Mouse (Mus musculus): ENCODE results near the gene Bmp4. TPM values are rescaled to one million over a fixed set of nuclear protein-coding genes. Genes with fewer than 3 reads are reported as not detected.

Bmp4 gene
- polyA plus RNA-seq, 1 experiment from 2014 or later = 3.6 TPM

DNA sequence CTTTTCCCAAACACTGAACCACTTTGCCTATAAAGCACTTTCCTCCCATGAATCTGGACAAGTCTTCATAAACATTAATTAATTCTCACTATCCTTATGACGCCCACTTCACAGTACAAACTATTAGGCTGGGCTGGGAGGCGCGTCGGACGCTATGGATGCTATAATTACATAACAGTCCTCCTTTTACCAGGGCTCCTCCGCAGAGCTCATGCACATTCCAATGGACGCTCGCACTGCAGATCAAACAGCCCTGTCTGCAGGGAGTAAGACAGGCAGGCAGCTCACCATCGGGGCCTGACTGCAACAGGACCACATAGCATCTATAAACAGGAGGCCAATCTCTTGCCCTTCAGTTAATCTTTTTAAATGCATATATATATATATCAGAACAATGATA, 18.0 kb downstream of the Bmp4 start:
- Histone ChIP-seq H3K4me3 (replicated peaks; ENCODE audit: low read length) (no peak overlapping the region), H3K27me3 (ENCODE audit: control insufficient read depth, insufficient read depth, low read length) (no peaks in the 10 kb centered on the region), H3K36me3 (replicated peaks; ENCODE audit: control insufficient read depth, insufficient read depth) (no peaks in the 10 kb centered on the region), H3K4me1 (replicated peaks; ENCODE audit: control insufficient read depth, insufficient read depth, low read length) (no peaks in the 10 kb centered on the region), H3K27ac (no peak overlapping the region), H3K9ac (no peak overlapping the region), H3K9me3 (ENCODE audit: control insufficient read depth, low read length) (no peaks in the 10 kb centered on the region), H3K4me2 (replicated peaks) (no peak overlapping the region)
- 46% methylated on average over 9 of the region's 9 CpGs for WGBS
- DNase-seq (ENCODE audit: low spot score) (no peak), ATAC-seq (ENCODE audit: low FRiP score) (no peak)

DNA sequence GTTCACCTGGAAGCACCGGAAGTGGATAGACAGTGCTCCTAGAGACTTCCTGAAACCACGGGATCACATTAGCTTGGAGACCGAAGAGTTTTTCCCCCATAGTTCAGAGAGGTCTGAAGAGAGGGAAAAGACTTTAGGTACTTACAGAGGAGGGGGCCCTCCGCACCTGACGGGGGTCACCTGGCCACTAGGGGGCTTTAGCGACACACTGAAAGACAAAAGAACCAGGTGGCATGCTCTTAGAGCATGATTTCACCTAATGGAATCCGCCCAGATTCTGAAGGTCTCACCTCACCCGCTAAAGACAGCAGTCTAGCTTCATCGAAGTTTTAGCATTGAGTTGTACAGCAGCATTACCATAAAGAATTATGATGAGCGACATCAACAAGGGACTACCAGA, 27.3 kb downstream of the Bmp4 start:
- Histone ChIP-seq H3K36me3 (replicated peaks; ENCODE audit: control insufficient read depth, insufficient read depth) (no peaks in the 10 kb centered on the region), H3K9me3 (ENCODE audit: control insufficient read depth, low read length) (no peaks in the 10 kb centered on the region), H3K27me3 (ENCODE audit: control insufficient read depth, insufficient read depth, low read length) (no peaks in the 10 kb centered on the region), H3K4me3 (replicated peaks; ENCODE audit: low read length) (no peak overlapping the region), H3K9ac (no peak overlapping the region), H3K27ac (no peak overlapping the region), H3K4me2 (replicated peaks) (no peak overlapping the region), H3K4me1 (replicated peaks; ENCODE audit: control insufficient read depth, insufficient read depth, low read length) (no peaks in the 10 kb centered on the region)
- ATAC-seq (ENCODE audit: low FRiP score) = no peak
- DNase-seq (ENCODE audit: low spot score) = no peak
- WGBS = 44% methylated on average over 10 of the region's 10 CpGs

DNA sequence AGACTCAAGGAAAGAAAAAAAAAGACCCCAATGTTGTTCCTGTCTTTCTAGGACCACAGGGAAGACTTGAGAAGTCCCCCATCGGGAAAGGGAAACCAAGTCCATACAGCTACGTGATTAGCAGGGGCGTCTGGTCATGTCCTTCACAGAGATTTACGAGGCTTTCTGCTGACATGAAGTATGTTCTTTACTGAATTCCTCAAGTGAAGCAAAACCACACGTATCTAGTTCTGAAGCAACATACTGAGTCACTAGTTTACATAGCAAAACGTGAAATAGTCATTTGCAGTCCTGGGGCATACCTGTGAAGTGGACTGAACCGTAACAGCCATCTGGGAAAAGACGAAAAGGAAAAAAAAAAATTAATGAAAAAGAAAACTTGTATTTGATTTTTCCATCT, 32.8 kb downstream of the Bmp4 start:
- H3K4me1 ChIP-seq (replicated peaks; ENCODE audit: control insufficient read depth, insufficient read depth, low read length) = no peaks in the 10 kb centered on the region
- no peak overlapping the region for H3K4me2 ChIP-seq (replicated peaks)
- no peaks in the 10 kb centered on the region for H3K27me3 ChIP-seq (ENCODE audit: control insufficient read depth, insufficient read depth, low read length)
- DNase-seq (ENCODE audit: low spot score) = no peak
- WGBS = 85% methylated on average over 8 of the region's 8 CpGs
- ATAC-seq (ENCODE audit: low FRiP score) = no peak
- H3K4me3 ChIP-seq (replicated peaks; ENCODE audit: low read length) = no peak overlapping the region
- no peak overlapping the region for H3K9ac ChIP-seq
- H3K27ac ChIP-seq = no peak overlapping the region
- no peaks in the 10 kb centered on the region for H3K36me3 ChIP-seq (replicated peaks; ENCODE audit: control insufficient read depth, insufficient read depth)
- no peaks in the 10 kb centered on the region for H3K9me3 ChIP-seq (ENCODE audit: control insufficient read depth, low read length)

DNA sequence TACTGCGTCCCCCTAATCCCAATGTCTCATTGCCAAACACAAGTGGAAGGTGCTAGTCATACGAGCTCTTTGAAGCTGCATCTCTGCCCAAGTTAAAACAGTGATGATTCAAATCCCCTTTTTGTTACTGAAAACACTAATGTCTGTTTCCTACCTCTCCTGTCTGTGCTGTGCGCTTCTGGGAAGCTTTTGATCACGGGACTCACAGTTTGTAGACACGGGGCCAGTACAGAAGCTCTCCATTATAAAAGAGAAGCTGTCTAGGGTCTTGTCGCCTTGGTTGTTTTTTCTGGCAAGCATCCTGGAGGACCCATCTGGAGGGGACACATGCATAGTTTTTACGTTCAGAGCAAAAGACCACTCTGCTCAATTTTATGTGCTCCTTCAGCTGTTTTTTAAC, 33.2 kb downstream of the Bmp4 start:
- Histone ChIP-seq H3K9me3 (ENCODE audit: control insufficient read depth, low read length) (no peaks in the 10 kb centered on the region), H3K27me3 (ENCODE audit: control insufficient read depth, insufficient read depth, low read length) (no peaks in the 10 kb centered on the region), H3K36me3 (replicated peaks; ENCODE audit: control insufficient read depth, insufficient read depth) (no peaks in the 10 kb centered on the region), H3K4me1 (replicated peaks; ENCODE audit: control insufficient read depth, insufficient read depth, low read length) (no peaks in the 10 kb centered on the region), H3K9ac (no peak overlapping the region), H3K27ac (no peak overlapping the region), H3K4me3 (replicated peaks; ENCODE audit: low read length) (no peak overlapping the region), H3K4me2 (replicated peaks) (no peak overlapping the region)
- WGBS = 84% methylated on average over 7 of the region's 7 CpGs
- no peak for DNase-seq (ENCODE audit: low spot score)
- no peak for ATAC-seq (ENCODE audit: low FRiP score)

DNA sequence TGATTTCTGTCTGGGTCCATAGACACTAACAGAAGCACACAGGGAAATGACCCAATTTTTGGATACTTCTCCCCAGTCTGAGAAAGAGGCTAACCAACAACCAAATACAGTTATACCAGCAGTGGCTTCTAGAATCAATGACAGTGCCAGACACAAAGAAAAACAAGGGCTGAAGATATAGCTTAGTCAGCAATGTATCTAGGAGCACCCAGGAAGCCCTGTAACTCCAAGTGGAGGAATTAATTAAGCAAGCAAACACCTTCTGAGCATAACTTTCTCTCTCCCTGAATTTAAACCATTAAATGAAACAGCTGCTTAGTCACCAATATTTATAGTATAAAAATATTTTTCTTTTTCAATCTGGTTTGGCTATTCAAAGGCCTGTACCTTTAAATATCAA, 45.7 kb downstream of the Bmp4 start:
- H3K4me3 ChIP-seq (replicated peaks; ENCODE audit: low read length) = no peak overlapping the region
- 0 out of 2 replicates have a peak, but pooled peaks cover 7% of the 10 kb centered on the region for H3K9me3 ChIP-seq (ENCODE audit: control insufficient read depth, low read length)
- no peaks in the 10 kb centered on the region for H3K27me3 ChIP-seq (ENCODE audit: control insufficient read depth, insufficient read depth, low read length)
- H3K9ac ChIP-seq = no peak overlapping the region
- ATAC-seq (ENCODE audit: low FRiP score) (no peak), DNase-seq (ENCODE audit: low spot score) (no peak)
- no peak overlapping the region for H3K4me2 ChIP-seq (replicated peaks)
- no peaks in the 10 kb centered on the region for H3K36me3 ChIP-seq (replicated peaks; ENCODE audit: control insufficient read depth, insufficient read depth)
- no peaks in the 10 kb centered on the region for H3K4me1 ChIP-seq (replicated peaks; ENCODE audit: control insufficient read depth, insufficient read depth, low read length)
- no peak overlapping the region for H3K27ac ChIP-seq

DNA sequence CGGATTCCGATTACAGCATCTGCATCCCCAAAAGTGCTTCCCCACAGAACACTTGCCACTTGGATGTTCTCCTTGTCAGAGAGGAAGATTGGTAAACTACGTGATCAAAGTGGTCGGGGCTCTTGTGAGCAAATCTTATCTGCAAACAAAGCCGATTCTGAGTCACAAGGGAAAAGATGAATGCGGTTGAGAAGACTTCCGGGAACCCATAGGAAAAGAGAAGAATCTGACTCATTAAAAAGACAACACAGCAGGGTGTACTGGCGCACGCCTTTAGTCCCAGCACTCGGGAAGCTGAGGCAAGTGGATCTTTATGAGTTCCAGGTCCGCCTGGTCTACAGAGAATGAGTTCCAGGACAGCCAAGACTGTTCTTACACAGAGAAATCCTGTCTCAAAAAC, 51.7 kb downstream of the Bmp4 start:
- 83% methylated on average over 11 of the region's 11 CpGs for WGBS
- no peak for ATAC-seq (ENCODE audit: low FRiP score)

More for the DNA sequence above, 51.7 kb downstream of the Bmp4 start:
- Histone ChIP-seq H3K27ac (no peak overlapping the region), H3K4me2 (replicated peaks) (no peak overlapping the region), H3K36me3 (replicated peaks; ENCODE audit: control insufficient read depth, insufficient read depth) (no peaks in the 10 kb centered on the region), H3K4me3 (replicated peaks; ENCODE audit: low read length) (no peak overlapping the region), H3K27me3 (ENCODE audit: control insufficient read depth, insufficient read depth, low read length) (no peaks in the 10 kb centered on the region), H3K4me1 (replicated peaks; ENCODE audit: control insufficient read depth, insufficient read depth, low read length) (no peaks in the 10 kb centered on the region), H3K9me3 (ENCODE audit: control insufficient read depth, low read length) (no peaks in the 10 kb centered on the region), H3K9ac (no peak overlapping the region)
- no peak for DNase-seq (ENCODE audit: low spot score)

Other genes with a start within 250 kb of the Bmp4 start
- gene Gm15217, start 11.3 kb downstream of the Bmp4 start, polyA plus RNA-seq (2014; fragmentation: Nextera tagmentation; extraction: Ambion mirVana) = not detected in 2 replicates

Measured in hindbrain, embryonic 14.5 days (tissue).